Mouse (Mus musculus) adrenal gland, adult 10 weeks (tissue): Measurements from ENCODE around the gene Olfr749. TPM values are rescaled to one million over a fixed set of nuclear protein-coding genes. Genes with fewer than 3 reads are reported as not detected.

Experiments
- polyA plus RNA-seq: library from polyadenylated mRNA; stranded (reverse); fragments of 350-450 nt; fragmentation: Illumina TruSeq; extraction: RNeasy Lipid Tissue Mini Kit (QIAGEN cat#74804); gene quantifications from one replicate; pipeline ENCODE4 v1.2.3, GENCODE M21; 2014; ENCODE audit warnings: low read depth, low replicate concordance

The Olfr749 gene
- not detected for polyA plus RNA-seq

DNA sequence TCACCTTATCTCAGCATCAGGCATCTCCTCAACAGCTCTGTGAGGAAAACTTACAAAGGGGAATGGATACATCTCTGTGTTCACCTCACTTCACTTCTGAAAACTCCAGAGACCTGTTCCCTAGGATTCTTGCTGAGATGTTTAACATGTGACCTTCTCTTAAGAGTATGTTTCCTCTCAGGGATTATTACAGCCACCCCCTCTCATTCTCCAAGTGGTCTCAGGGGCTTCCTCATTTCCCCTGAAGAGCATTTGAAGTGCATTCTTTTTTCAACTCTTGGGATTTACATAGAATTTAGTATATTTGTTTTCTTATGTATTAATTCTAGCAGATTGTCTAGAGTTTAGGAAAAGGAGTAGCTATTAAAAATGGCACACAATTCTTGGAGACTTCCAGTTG is at the start of gene Olfr749:
Olfr749 (minus strand) TSS at position 101 of the 400 bp plus-strand sequence.

DNA sequence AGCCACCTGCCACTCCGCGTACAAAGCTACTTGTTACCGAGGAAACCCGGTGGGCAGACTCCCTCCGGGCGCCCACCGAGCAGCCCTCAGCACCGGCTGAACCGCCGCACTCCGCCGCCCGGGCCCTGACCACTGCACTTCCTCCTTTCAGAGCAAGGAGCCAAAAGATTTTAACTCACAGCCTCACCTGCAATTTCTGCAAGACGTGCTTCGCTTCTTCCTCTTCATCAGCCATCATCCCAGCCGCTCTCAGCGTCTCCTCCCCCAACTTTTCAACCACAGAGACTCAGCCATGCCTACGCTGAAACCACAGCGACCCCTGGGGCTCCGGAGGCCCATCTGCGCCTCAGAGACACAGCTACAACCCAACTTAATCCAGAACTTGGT is 40.4 kb upstream of the Olfr749 start, which contains the start of gene Ttc5:
Ttc5 (minus strand) TSS at position 269 of the 387 bp plus-strand sequence.

DNA sequence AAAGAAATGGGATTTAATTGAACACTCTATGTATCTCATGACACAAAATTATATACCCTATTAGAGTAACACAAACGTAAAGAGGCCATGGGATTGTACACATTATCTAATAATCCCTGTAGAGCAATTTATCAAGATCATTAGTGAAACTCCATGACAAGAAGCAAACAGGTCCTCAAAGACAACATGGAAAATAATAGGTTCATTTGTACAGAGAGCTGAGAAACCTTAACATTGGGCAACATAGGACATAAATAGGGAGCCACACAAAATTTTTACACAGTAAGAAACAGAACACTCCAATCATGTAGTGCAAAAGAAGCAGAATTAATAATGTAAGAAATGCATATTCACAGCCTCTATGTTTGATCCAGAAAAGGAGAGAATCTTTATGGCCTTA is 37.8 kb downstream of the Olfr749 start, which contains the start of gene Olfr748:
Olfr748 (plus strand) TSS at position 301 of the 400 bp plus-strand sequence.

DNA sequence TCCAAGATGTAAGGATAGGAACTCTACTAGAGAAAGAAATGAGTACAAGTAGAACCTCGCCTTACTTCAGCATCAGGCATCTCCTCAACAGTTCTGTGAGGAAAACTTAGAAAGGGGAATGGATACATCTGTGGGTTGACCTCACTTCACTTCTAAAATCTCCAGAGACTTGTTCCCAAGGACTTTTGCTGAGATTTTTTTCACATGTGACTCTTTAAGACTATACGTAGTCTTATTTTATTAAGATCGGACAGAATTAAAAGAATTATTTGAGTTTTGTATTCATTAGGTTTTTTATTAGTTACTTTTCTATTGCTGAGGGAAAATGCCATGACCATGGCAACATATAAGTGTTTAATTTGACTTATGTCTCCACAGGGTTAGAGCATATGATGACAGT is 51.8 kb downstream of the Olfr749 start, which contains the start of gene Olfr747:
Olfr747 (minus strand) TSS at position 101 of the 400 bp plus-strand sequence.

Other genes with a start within 250 kb of the Olfr749 start
- not detected for gene Olfr742, start 241.5 kb downstream of the Olfr749 start, polyA plus RNA-seq
- gene Olfr743, start 223.3 kb downstream of the Olfr749 start, polyA plus RNA-seq, result not detected
- not detected for gene Olfr744, start 130.2 kb downstream of the Olfr749 start, polyA plus RNA-seq
- not detected for gene Olfr745, start 105.7 kb downstream of the Olfr749 start, polyA plus RNA-seq
- gene Olfr746, start 98.0 kb downstream of the Olfr749 start, polyA plus RNA-seq, result not detected
- not detected for gene Olfr747, start 51.9 kb downstream of the Olfr749 start, polyA plus RNA-seq
- gene Olfr748, start 37.7 kb downstream of the Olfr749 start, polyA plus RNA-seq, result not detected
- gene Ttc5, start 40.4 kb upstream of the Olfr749 start, polyA plus RNA-seq, result 14.5 TPM
- not detected for gene Ccnb1ip1, start 62.6 kb upstream of the Olfr749 start, polyA plus RNA-seq
- 45.3 TPM for gene Parp2, start 62.7 kb upstream of the Olfr749 start, polyA plus RNA-seq
- 11.6 TPM for gene Tep1, start 125.5 kb upstream of the Olfr749 start, polyA plus RNA-seq
- gene Klhl33, start 152.4 kb upstream of the Olfr749 start, polyA plus RNA-seq, result 1.8 TPM
- gene Osgep, start 179.8 kb upstream of the Olfr749 start, polyA plus RNA-seq, result 12.5 TPM
- 28.1 TPM for gene Apex1, start 179.9 kb upstream of the Olfr749 start, polyA plus RNA-seq
- 19.0 TPM for gene Pip4p1, start 185.8 kb upstream of the Olfr749 start, polyA plus RNA-seq
- 56.6 TPM for gene Pnp, start 186.0 kb upstream of the Olfr749 start, polyA plus RNA-seq
- not detected for gene Gm49342, start 199.4 kb upstream of the Olfr749 start, polyA plus RNA-seq
- gene Pnp2, start 210.9 kb upstream of the Olfr749 start, polyA plus RNA-seq, result 0.52 TPM